Mouse (Mus musculus): Measurements from ENCODE around the gene Rer1.

Rer1 gene

DNA sequence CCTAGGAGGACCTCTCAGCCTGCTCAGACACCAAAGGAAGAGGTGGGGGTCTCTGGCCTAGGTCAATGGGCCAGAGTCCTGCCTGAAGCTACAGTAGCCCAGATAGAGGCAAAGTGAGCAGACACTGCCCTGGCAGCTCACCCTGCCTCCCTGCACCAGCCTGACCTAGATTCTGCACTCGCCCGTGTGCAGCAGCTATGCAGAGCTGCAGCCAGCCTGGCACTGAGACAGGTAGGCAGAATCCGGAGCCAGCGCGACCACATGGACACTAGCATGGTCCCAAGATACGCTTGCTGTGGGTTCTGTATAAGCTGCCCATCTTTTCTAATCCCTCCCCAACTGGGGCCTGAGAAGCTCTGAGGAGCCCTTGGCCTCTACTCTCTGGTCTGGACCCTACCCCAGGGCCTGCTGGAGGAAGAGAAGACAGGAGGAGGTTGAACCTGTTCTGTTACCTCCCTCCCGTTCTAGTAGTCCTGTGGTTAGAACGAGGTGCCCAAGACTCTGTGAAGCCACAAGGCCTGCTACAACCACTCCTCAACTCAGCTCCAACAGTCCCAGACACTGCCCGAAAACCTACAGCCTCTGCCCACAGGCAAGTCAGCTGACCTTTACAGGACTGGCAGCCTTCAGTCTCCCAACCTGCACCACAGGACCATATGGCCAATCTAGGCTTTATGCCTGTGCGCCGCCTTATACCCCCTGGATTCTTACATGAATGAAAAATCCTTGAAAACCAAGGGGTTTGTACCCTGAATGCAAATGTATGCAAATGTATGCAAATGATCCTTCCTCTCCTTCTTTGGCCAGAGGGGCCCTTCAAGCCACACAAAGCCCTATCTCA, 61.8 kb downstream of the Rer1 start:
- DNase-seq (ENCODE audit: low read depth, low spot score) = no peak
